Mouse (Mus musculus) hindbrain, embryonic 14.5 days (tissue): Measurements from ENCODE around the gene Hdgf. TPM values are rescaled to one million over a fixed set of nuclear protein-coding genes. Genes with fewer than 3 reads are reported as not detected.

Experiments
- ATAC-seq: fragments of 200-750 bp; cut with Nextera tagmentation; 2 replicates; pipeline ENCODE4 v1.8.0; 2017; ENCODE audit warnings: moderate number of reproducible peaks, mild to moderate bottlenecking, moderate TSS enrichment, moderate library complexity; ENCODE audit not compliant: low FRiP score
- DNase-seq: peaks from one replicate; pipeline ENCODE4 v3.0.0-alpha.2; 2015; ENCODE audit warnings: low spot score
- H3K27ac ChIP-seq: fragments of 300-500 bp; sonication (generic); 2 replicates; pipeline ENCODE4 v1.5.1; 2014; ENCODE audit warnings: mild to moderate bottlenecking, moderate library complexity
- H3K27me3 ChIP-seq: fragments of 300-500 bp; sonication (generic); 2 replicates; pipeline ENCODE4 v1.6.1; 2014; ENCODE audit warnings: mild to moderate bottlenecking, low read length, mixed read lengths; ENCODE audit not compliant: control insufficient read depth, insufficient read depth
- H3K36me3 ChIP-seq: fragments of 300-500 bp; sonication (generic); replicated peaks from 2 replicates; pipeline ENCODE4 v1.6.1; 2014; ENCODE audit not compliant: control insufficient read depth, insufficient read depth
- H3K4me1 ChIP-seq: fragments of 300-500 bp; sonication (generic); replicated peaks from 2 replicates; pipeline ENCODE4 v1.6.1; 2014; ENCODE audit warnings: antibody characterized with exemption, low read length, mixed read lengths; ENCODE audit not compliant: control insufficient read depth, insufficient read depth
- H3K4me2 ChIP-seq: fragments of 300-500 bp; sonication (generic); replicated peaks from 2 replicates; pipeline ENCODE4 v1.6.1; 2014; ENCODE audit warnings: mild to moderate bottlenecking, moderate library complexity
- H3K4me3 ChIP-seq: fragments of 300-500 bp; sonication (generic); replicated peaks from 2 replicates; pipeline ENCODE4 v1.5.1; 2014; ENCODE audit warnings: mild to moderate bottlenecking, low read length
- H3K9ac ChIP-seq: fragments of 300-500 bp; sonication (generic); 2 replicates; pipeline ENCODE4 v1.6.1; 2014
- H3K9me3 ChIP-seq: fragments of 300-500 bp; sonication (generic); 2 replicates; pipeline ENCODE4 v1.6.1; 2016; ENCODE audit warnings: low read length; ENCODE audit not compliant: control insufficient read depth
- WGBS: fragments of 180-500 bp; shearing (Covaris S2); extraction: QIAGEN DNeasy Blood & Tissue Kit; methylation state at CpG from one replicate; pipeline ENCODE4 v1.1.7; 2014; 5-methylcytosine and 5-hydroxymethylcytosine counted together
- polyA plus RNA-seq: library from polyadenylated mRNA; unstranded; fragments of >200 nt; fragmentation: Nextera tagmentation; extraction: Ambion mirVana; gene quantifications from 2 replicates; pipeline ENCODE4 v1.2.1, GENCODE M21; 2014

Hdgf gene
- polyA plus RNA-seq, 1 experiment from 2014 or later = 163 TPM

DNA sequence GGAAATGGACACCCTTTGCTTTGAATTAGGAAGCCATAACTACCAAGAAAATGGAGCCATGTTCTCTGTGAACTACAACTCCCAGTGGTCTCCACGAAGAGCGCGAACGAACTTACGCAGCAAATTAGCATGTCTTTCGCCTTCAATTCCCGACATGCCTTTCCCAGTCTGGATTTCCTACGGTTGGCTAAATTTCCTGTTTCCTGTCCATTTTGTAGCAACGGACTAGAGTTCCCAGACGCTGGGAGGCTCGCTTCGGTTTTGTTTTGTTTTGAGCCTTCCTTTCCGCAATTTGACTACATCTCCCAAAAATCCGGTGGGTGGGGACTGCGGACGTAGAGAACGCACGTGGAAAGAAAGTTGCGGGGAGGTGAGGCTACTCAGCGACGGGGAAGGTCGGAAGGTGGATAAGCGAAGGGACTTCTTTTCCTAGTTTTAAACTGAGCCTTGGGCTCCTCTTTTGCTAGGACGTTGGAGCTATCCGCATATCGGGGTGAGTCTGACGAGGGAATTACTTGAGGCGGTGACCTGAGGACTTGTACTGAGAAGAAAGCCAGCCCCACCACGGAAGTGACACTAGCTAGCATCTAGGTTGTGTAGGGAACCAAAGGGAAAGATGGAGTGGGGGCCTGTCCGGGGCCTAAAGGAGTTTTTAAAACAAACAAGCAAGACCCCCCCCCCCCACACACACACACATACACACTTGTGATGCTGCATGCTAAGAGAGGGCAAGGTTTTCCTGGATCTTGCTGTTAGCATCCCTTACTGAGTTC is 13.4 kb downstream of the Hdgf start, which contains the start of gene Mrpl24:
TSS of gene Mrpl24 (plus strand) at position 171 of the 773 bp plus-strand sequence.
- H3K27me3 ChIP-seq = no peaks in the 10 kb centered on the region
- H3K27ac ChIP-seq = peak within 1 kb of the TSS; percentile 56
- no peaks in the 10 kb centered on the region for H3K9me3 ChIP-seq
- H3K4me2 ChIP-seq = peak within 1 kb of the TSS; percentile 80
- H3K4me1 ChIP-seq = peaks cover 4% of the 10 kb centered on the region
- H3K36me3 ChIP-seq = peaks cover 61% of the 10 kb centered on the region
- peak within 1 kb of the TSS; percentile 67 for H3K9ac ChIP-seq
- under 1% methylated on average over 30 of the region's 30 CpGs for WGBS
- peak; percentile 76 for ATAC-seq
- peak; percentile 91 for DNase-seq
- peak within 1 kb of the TSS; percentile 52 for H3K4me3 ChIP-seq

DNA sequence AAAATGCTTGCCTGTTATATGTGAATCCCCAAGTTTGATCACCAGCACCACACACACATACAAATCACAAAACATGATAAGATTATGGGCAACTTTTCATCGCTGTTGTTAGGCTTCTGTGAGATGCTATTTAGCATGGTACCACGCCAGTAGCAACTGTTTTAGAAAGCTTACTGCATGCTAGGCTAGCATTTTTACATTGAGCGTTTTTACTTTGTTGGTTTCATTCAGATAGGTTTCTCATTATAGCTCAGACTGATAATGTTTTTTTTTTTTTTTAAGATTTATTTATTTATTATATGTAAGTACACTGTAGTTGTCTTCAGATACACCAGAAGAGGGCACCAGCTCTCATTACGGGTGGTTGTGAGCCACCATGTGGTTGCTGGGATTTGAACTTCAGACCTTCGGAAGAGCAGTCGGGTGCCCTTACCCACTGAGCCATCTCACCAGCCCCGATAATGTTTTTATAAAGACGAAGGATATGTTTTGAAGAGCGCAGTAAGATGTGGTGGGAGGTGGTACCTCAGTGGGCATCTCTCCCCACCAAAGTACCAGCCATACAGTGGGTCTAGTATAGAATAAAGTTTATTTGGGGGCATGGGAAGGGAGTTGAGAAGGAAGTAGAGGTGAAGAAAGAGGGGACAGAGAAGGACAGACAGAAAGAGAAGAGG is 14.3 kb downstream of the Hdgf start:
- H3K4me3 ChIP-seq = peak overlapping the region; percentile 52
- H3K4me1 ChIP-seq = peaks cover 4% of the 10 kb centered on the region
- H3K36me3 ChIP-seq = peaks cover 61% of the 10 kb centered on the region
- WGBS = 73% methylated on average over 9 of the region's 9 CpGs
- H3K9me3 ChIP-seq = no peaks in the 10 kb centered on the region
- ATAC-seq (no peak), DNase-seq (no peak)
- peak overlapping the region; percentile 67 for H3K9ac ChIP-seq
- H3K4me2 ChIP-seq = peak overlapping the region; percentile 80
- H3K27me3 ChIP-seq = no peaks in the 10 kb centered on the region
- no peak overlapping the region for H3K27ac ChIP-seq

DNA sequence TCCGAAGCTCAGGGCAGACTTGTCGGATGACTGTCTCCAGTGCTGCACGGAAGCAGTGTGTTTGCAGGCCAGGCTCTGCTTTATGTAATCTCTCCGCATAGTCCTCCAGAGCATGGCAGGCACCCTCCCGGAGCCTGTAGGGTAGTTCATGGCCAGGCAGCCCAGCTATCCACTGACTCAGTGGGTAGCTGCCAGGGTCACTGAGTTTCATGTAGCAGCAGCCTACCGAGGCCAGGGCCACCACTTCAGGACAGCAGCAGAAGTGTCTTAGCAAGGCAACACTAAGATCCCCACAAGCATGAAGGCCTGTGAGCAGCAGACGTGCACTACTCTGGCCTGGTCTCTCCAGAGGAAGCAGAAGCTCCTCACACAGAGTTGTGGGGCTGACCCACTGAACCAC is 18.9 kb downstream of the Hdgf start:
- no peak overlapping the region for H3K27ac ChIP-seq
- H3K27me3 ChIP-seq = no peaks in the 10 kb centered on the region
- H3K9ac ChIP-seq = no peak overlapping the region
- no peak for DNase-seq
- H3K9me3 ChIP-seq = no peaks in the 10 kb centered on the region
- ATAC-seq = no peak
- H3K4me1 ChIP-seq = peaks cover 10% of the 10 kb centered on the region
- WGBS = 91% methylated on average over 7 of the region's 7 CpGs
- no peak overlapping the region for H3K4me2 ChIP-seq
- H3K36me3 ChIP-seq = peaks cover 65% of the 10 kb centered on the region
- H3K4me3 ChIP-seq = no peak overlapping the region

DNA sequence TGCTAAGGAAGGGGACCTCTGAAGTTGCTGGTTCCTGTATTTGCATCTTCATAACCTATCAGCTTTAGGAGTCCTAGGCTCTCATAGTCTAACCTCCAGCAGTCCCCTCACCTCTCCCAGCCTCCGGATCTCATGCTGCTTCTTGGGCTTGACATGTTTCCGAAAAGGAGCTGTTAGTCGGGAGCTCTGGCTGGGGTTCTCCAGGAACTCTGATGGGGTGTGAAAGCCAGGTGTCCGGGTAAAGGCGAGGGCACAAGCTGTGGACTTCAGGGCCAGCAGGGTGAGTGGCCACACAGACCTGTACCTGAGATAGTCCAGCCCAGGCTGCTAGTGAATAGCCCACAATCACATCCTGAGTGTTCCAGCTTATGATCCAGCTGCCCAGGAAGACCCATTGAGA is 21.3 kb downstream of the Hdgf start:
- H3K9ac ChIP-seq = no peak overlapping the region
- no peaks in the 10 kb centered on the region for H3K9me3 ChIP-seq
- no peaks in the 10 kb centered on the region for H3K27me3 ChIP-seq
- ATAC-seq (no peak), DNase-seq (no peak)
- no peak overlapping the region for H3K27ac ChIP-seq
- H3K4me3 ChIP-seq = no peak overlapping the region
- peaks cover 23% of the 10 kb centered on the region for H3K4me1 ChIP-seq
- H3K36me3 ChIP-seq = peaks cover 69% of the 10 kb centered on the region
- WGBS = 94% methylated on average over 5 of the region's 5 CpGs
- no peak overlapping the region for H3K4me2 ChIP-seq

DNA sequence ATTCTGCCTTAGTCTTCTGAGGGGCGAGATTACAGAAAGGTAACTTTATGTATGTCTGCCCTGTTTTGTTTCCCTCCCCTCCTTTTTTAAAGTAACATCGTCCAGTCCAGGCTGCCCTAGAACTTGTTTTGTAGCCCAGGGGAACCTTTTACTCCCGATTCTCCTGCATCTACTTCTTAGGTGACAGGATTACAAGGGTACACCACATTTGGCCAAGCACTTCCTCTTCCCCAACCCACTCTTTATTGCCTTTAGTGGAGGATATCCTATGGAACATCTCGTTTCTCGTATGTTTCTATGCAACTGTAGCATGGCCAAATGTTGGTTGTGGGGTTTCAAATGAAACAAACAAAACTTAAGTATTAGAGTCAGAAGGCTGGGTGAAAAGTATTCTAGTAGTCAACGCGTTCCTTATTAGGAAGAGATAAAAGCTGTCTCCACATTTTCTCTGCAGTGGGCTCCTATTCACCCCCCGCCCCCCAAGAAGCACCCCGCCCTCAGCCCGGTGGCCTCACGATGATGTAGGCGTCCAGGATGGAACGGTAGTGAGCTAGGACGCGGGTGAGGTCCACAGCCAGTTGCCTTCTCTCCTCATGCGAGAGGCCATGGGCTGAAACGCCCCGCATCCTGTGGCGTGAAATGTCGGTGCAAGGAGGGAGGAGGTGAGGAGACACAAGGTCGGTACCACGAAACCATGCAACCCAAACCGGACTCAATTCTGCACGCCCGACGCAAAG is 23.4 kb downstream of the Hdgf start:
- H3K4me1 ChIP-seq = peaks cover 30% of the 10 kb centered on the region
- H3K36me3 ChIP-seq = peaks cover 66% of the 10 kb centered on the region
- peak overlapping the region; percentile 89 for H3K27ac ChIP-seq
- ATAC-seq = 0 out of 2 replicates have a peak, but pooled peaks have one; percentile 41
- peak overlapping the region; percentile 66 for H3K4me3 ChIP-seq
- WGBS = 10% methylated on average over 26 of the region's 26 CpGs
- DNase-seq = no peak
- H3K9me3 ChIP-seq = no peaks in the 10 kb centered on the region
- peak overlapping the region; percentile 78 for H3K9ac ChIP-seq
- no peaks in the 10 kb centered on the region for H3K27me3 ChIP-seq
- H3K4me2 ChIP-seq = peak overlapping the region; percentile 71

- ATAC-seq (peak; percentile 97), DNase-seq (peak; percentile 99)
- Histone ChIP-seq H3K9me3 (no peaks in the 10 kb centered on the region), H3K27ac (peak within 1 kb of the TSS; percentile 89), H3K36me3 (peaks cover 66% of the 10 kb centered on the region), H3K27me3 (no peaks in the 10 kb centered on the region), H3K9ac (peak within 1 kb of the TSS; percentile 78), H3K4me2 (peak within 1 kb of the TSS; percentile 71), H3K4me3 (peak within 1 kb of the TSS; percentile 66), H3K4me1 (peaks cover 34% of the 10 kb centered on the region)
- WGBS = 0% methylated on average over 68 of the region's 78 CpGs
Measured at GRCm38 (mm10) chr3:87930078-87930795, 24.1 kb downstream of the Hdgf start, which contains the start of the genes Isg20l2 and Rrnad1. Gene Isg20l2 (plus strand): TSS chr3:87930314. Gene Rrnad1 (minus strand): TSS chr3:87930717.

DNA sequence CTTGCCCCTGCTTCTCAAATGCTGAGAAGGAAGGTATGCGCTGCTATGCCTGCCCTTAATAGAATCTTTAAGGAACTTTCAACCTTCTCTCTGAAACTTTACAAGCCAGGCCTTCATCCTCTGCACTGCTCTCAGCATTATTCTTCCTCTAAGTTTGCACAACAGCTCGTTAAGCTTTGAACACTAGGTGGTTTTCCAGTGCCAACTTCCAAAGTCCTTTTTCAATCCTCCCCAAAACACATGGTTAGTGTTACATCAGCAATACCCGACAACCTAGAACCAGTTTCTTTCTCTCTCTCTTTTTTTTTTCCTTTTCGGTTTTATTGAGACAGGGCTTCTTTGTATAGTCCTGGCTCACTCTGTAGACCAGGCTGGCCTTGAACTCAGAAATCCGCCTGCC is 27.9 kb downstream of the Hdgf start:
- no peak for DNase-seq
- H3K4me2 ChIP-seq = no peak overlapping the region
- 89% methylated on average over 5 of the region's 5 CpGs for WGBS

GRCm38 (mm10) chr3:87934501-87934900 is 28.4 kb downstream of the Hdgf start:
- H3K4me2 ChIP-seq = no peak overlapping the region
- no peaks in the 10 kb centered on the region for H3K27me3 ChIP-seq
- peaks cover 73% of the 10 kb centered on the region for H3K36me3 ChIP-seq
- H3K27ac ChIP-seq = no peak overlapping the region
- H3K4me1 ChIP-seq = peaks cover 29% of the 10 kb centered on the region
- no peak overlapping the region; the same call in 1 of the 2 replicates for H3K9ac ChIP-seq
- ATAC-seq (no peak), DNase-seq (no peak)
- no peak overlapping the region for H3K4me3 ChIP-seq
- WGBS = 78% methylated on average over 4 of the region's 4 CpGs
- no peaks in the 10 kb centered on the region for H3K9me3 ChIP-seq

More for the DNA sequence above, 27.9 kb downstream of the Hdgf start:
- H3K4me1 ChIP-seq = peaks cover 34% of the 10 kb centered on the region
- peaks cover 68% of the 10 kb centered on the region for H3K36me3 ChIP-seq
- no peak overlapping the region for H3K27ac ChIP-seq
- H3K4me3 ChIP-seq = no peak overlapping the region
- H3K9ac ChIP-seq = no peak overlapping the region; the same call in 1 of the 2 replicates
- H3K9me3 ChIP-seq = no peaks in the 10 kb centered on the region
- H3K27me3 ChIP-seq = no peaks in the 10 kb centered on the region
- no peak for ATAC-seq
